Mouse (Mus musculus) forebrain, embryonic 13.5 days (tissue): ENCODE measurements around the gene Slc12a8. TPM values are rescaled to one million over a fixed set of nuclear protein-coding genes. Genes with fewer than 3 reads are reported as not detected.

Source experiments
- ATAC-seq: fragments of 200-750 bp; cut with Nextera tagmentation; 2 replicates; pipeline ENCODE4 v1.8.0; 2017
- H3K27ac ChIP-seq: fragments of 300-500 bp; sonication (generic); 2 replicates; pipeline ENCODE4 v1.5.1; 2015; ENCODE audit warnings: inconsistent platforms, mild to moderate bottlenecking, moderate library complexity
- H3K27me3 ChIP-seq: fragments of 300-500 bp; sonication (generic); 2 replicates; pipeline ENCODE4 v1.6.1; 2015; ENCODE audit warnings: mild to moderate bottlenecking, inconsistent platforms
- H3K36me3 ChIP-seq: fragments of 300-500 bp; sonication (generic); 2 replicates; pipeline ENCODE4 v1.6.1; 2015; ENCODE audit warnings: mild to moderate bottlenecking, inconsistent platforms; ENCODE audit not compliant: poor library complexity, severe bottlenecking
- H3K4me1 ChIP-seq: fragments of 300-500 bp; sonication (generic); 2 replicates; pipeline ENCODE4 v1.6.1; 2015; ENCODE audit warnings: inconsistent platforms
- H3K4me2 ChIP-seq: fragments of 300-500 bp; sonication (generic); 2 replicates; pipeline ENCODE4 v1.6.1; 2015; ENCODE audit warnings: inconsistent platforms, mild to moderate bottlenecking, moderate library complexity
- H3K4me3 ChIP-seq: fragments of 300-500 bp; sonication (generic); 2 replicates; pipeline ENCODE4 v1.5.1; 2015; ENCODE audit warnings: mild to moderate bottlenecking, inconsistent platforms
- H3K9ac ChIP-seq: fragments of 300-500 bp; sonication (generic); 2 replicates; pipeline ENCODE4 v1.6.1; 2015; ENCODE audit warnings: mild to moderate bottlenecking, inconsistent platforms
- H3K9me3 ChIP-seq: fragments of 300-500 bp; sonication (generic); replicated peaks from 2 replicates; pipeline ENCODE4 v1.6.1; 2016; ENCODE audit warnings: inconsistent platforms
- WGBS: fragments of 180-500 bp; shearing (Covaris S2); methylation state at CpG from one replicate; pipeline ENCODE4 v1.1.7; 2015; 5-methylcytosine and 5-hydroxymethylcytosine counted together
- polyA plus RNA-seq: library from polyadenylated mRNA; unstranded; fragments of >200 nt; fragmentation: Nextera tagmentation; extraction: Ambion mirVana; gene quantifications from 2 replicates; pipeline ENCODE4 v1.2.1, GENCODE M21; 2015

Slc12a8 gene
- polyA plus RNA-seq, 1 experiment from 2014 or later: 0.67 TPM

- H3K9me3 ChIP-seq: no peaks in the 10 kb centered on the region
- no peak overlapping the region for H3K9ac ChIP-seq
- peaks cover 9% of the 10 kb centered on the region for H3K4me1 ChIP-seq
- H3K4me2 ChIP-seq: no peak overlapping the region
- ATAC-seq: no peak
- no peak overlapping the region for H3K27ac ChIP-seq
- no peak overlapping the region for H3K4me3 ChIP-seq
- 84% methylated on average over 2 of the region's 2 CpGs for WGBS
- H3K27me3 ChIP-seq: no peaks in the 10 kb centered on the region
- no peaks in the 10 kb centered on the region for H3K36me3 ChIP-seq
These were observed 153.8 kb downstream of the Slc12a8 start for GRCm38 (mm10) chr16:33670933-33671332.

DNA sequence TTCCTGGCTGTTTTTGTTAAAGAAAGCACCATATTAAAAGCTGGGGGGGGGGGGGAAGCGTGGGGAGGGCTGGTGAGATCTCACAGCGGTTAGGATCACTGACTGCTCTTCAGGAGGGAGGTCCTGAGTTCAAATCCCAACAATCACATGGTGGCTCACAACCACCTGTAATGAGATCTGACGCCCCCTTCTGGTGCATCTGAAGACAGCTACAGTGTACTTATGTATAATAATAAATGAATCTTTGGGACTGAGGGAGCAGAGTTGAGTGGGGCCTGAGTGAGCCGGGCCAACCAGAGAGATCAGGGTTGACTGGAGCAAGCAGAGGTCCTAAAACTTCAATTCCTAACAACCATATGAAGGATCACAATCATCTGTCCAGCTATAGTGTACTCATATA is 155.1 kb downstream of the Slc12a8 start:
- no peak overlapping the region for H3K4me2 ChIP-seq
- H3K36me3 ChIP-seq: no peaks in the 10 kb centered on the region
- H3K27me3 ChIP-seq: no peaks in the 10 kb centered on the region
- no peak for ATAC-seq
- WGBS: 90% methylated on average over 4 of the region's 4 CpGs
- no peak overlapping the region for H3K9ac ChIP-seq
- no peak overlapping the region for H3K27ac ChIP-seq
- H3K9me3 ChIP-seq: no peaks in the 10 kb centered on the region
- H3K4me3 ChIP-seq: no peak overlapping the region
- peaks cover 17% of the 10 kb centered on the region for H3K4me1 ChIP-seq

- Histone ChIP-seq H3K4me3 (no peak overlapping the region), H3K4me2 (no peak overlapping the region), H3K36me3 (no peaks in the 10 kb centered on the region), H3K9me3 (no peaks in the 10 kb centered on the region), H3K9ac (no peak overlapping the region), H3K27me3 (no peaks in the 10 kb centered on the region), H3K27ac (no peak overlapping the region), H3K4me1 (peaks cover 17% of the 10 kb centered on the region)
- no peak for ATAC-seq
- WGBS: 84% methylated on average over 4 of the region's 4 CpGs
These were observed 155.5 kb downstream of the Slc12a8 start for GRCm38 (mm10) chr16:33672643-33673042.

- ATAC-seq: peak; percentile 83
- Histone ChIP-seq H3K4me3 (no peak overlapping the region), H3K4me2 (no peak overlapping the region), H3K9me3 (no peaks in the 10 kb centered on the region), H3K36me3 (no peaks in the 10 kb centered on the region), H3K9ac (no peak overlapping the region), H3K27ac (peak overlapping the region; percentile 57), H3K4me1 (peaks cover 17% of the 10 kb centered on the region), H3K27me3 (no peaks in the 10 kb centered on the region)
- 65% methylated on average over 14 of the region's 14 CpGs for WGBS
These were observed 156.5 kb downstream of the Slc12a8 start for GRCm38 (mm10) chr16:33673530-33674109.

- no peaks in the 10 kb centered on the region for H3K27me3 ChIP-seq
- no peaks in the 10 kb centered on the region for H3K36me3 ChIP-seq
- no peak overlapping the region for H3K4me2 ChIP-seq
- no peak overlapping the region for H3K9ac ChIP-seq
- no peaks in the 10 kb centered on the region for H3K9me3 ChIP-seq
- no peak overlapping the region for H3K4me3 ChIP-seq
- H3K27ac ChIP-seq: no peak overlapping the region
- ATAC-seq: no peak
- H3K4me1 ChIP-seq: peaks cover 17% of the 10 kb centered on the region
- WGBS: 89% methylated on average over 10 of the region's 10 CpGs
These were observed 158.2 kb downstream of the Slc12a8 start for GRCm38 (mm10) chr16:33675151-33675847.

DNA sequence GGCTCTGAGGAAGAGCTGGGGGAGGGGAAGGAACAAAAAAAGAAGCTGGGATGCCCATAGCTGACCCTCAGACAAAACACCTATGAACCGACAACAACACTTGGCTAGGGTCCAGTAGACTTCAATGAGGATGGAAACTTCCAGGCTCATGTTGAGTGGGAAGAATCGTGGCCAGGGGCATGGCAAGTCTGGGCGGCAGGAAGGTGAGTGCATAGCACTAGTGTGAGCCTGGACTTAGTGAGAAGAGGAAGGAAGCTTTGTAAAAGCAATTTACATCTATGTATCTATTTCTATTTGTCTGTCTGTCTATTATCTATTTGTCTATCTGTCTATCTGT is 158.7 kb downstream of the Slc12a8 start:
- WGBS: 77% methylated on average over 3 of the region's 3 CpGs
- ATAC-seq: no peak
- Histone ChIP-seq H3K4me3 (no peak overlapping the region), H3K9ac (no peak overlapping the region), H3K27ac (no peak overlapping the region), H3K27me3 (no peaks in the 10 kb centered on the region), H3K36me3 (no peaks in the 10 kb centered on the region), H3K9me3 (no peaks in the 10 kb centered on the region), H3K4me2 (no peak overlapping the region), H3K4me1 (peaks cover 19% of the 10 kb centered on the region)

DNA sequence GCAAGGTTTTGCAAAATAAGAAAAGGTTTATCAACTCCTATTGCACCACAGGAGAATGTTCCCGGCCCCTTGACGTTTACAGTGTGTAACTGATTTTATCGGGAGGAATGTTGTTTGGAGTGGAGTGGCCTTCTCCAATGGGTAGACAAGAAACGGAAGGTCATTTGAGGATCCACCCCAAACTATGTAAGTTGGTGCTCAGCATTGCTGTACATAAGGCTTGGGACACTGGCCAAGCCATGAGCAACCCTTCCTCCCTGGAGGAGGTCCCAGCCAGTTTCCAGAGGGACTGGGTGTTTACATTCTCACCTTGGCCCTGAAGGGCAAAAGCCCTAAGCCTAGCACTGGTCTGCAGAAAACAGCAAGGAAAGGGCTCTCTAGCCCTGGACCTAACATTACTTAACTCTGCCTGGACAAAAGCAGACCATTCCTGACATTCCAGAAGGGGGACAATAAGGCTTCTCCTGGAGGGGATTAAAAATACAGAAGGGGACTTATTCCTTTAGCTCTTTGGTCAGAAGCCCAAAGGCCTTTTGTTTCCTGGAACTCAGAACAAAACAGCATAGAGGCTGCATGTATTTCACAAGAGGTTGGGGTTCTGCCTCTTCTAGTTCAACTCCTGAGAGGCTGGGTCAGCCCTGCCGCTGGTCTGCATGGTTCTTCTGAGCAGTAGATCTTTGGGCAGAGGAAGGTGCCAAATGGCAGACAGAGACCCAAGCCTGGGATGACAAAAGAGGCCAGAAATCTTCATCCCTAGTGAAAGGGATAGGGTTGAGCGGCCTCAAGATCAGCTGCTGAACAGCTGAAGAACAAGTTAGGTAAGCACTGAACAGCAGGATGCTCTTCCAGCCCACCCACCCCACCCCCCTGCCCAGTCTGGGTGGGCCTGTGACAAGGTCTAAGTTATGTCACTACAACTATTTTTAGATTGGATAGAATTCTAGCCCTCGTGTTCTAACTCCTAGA is 159.5 kb downstream of the Slc12a8 start:
- WGBS: 72% methylated on average over 7 of the region's 7 CpGs
- ATAC-seq: no peak
- Histone ChIP-seq H3K9me3 (no peaks in the 10 kb centered on the region), H3K4me2 (no peak overlapping the region), H3K27me3 (no peaks in the 10 kb centered on the region), H3K4me3 (no peak overlapping the region), H3K27ac (no peak overlapping the region), H3K9ac (no peak overlapping the region), H3K36me3 (no peaks in the 10 kb centered on the region), H3K4me1 (peaks cover 22% of the 10 kb centered on the region)

DNA sequence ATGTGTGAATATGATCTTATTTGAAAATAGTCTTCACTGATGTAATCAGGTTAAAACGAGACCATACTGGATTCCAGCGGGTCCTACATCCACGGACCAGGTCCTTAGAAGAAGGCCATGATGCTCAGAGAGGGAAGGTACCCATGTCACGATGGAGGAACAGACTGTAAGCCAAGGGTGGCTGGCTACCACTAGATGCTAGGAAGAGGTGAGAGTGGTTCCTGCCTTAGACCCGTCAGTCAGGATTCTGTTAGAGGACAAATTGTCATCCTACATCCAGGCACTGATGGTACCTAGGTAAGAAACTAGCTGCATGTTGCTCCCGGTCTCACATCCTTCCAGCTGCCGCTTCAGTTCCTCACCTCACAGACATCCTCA is 160.2 kb downstream of the Slc12a8 start:
- Histone ChIP-seq H3K4me3 (no peak overlapping the region), H3K4me2 (no peak overlapping the region), H3K36me3 (no peaks in the 10 kb centered on the region), H3K9ac (no peak overlapping the region), H3K4me1 (peaks cover 22% of the 10 kb centered on the region), H3K9me3 (no peaks in the 10 kb centered on the region), H3K27ac (no peak overlapping the region), H3K27me3 (no peaks in the 10 kb centered on the region)
- WGBS: 96% methylated on average over 7 of the region's 7 CpGs
- ATAC-seq: no peak

DNA sequence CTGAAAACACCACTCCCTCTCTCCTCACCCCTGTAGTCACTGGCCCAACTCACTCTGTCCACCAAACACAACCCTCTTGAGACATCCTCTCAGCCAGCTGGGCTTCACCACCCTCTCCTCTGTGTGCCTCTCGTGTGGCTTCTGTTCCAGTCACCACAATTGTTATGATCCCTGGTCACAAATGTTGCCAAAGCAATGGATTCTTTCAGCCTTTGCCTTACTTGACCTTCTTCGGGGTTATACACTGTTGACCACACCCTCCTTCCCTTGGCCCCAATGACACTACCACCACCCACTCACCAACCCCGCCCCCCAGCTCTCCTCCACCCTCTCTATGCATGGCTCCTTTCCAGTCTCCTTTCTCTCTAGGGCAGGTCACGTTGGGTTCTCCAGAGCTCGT is 160.8 kb downstream of the Slc12a8 start:
- peaks cover 22% of the 10 kb centered on the region for H3K4me1 ChIP-seq
- H3K36me3 ChIP-seq: no peaks in the 10 kb centered on the region
- no peak overlapping the region for H3K4me3 ChIP-seq
- 90% methylated on average over 5 of the region's 5 CpGs for WGBS
- H3K27ac ChIP-seq: no peak overlapping the region
- no peaks in the 10 kb centered on the region for H3K9me3 ChIP-seq
- H3K27me3 ChIP-seq: no peaks in the 10 kb centered on the region
- no peak for ATAC-seq
- no peak overlapping the region for H3K9ac ChIP-seq
- no peak overlapping the region for H3K4me2 ChIP-seq

DNA sequence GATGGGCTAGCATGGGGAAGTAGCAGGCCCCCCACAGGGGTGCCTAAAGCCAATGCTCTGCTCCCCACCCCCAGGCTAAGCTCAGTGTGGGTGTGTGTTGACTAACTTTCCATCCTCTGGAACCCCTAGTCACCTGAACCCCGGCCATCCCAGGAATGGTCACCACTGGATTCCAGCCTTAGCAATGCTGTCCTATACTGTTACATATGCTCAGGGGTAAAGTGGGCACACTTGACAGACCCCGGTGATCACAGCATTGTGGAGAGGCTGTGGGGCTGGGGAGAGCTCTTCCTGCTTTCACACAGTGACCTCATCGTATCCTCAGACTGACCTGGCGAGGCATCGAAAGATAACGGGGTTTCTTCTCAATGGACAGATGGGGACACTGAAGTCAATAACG is 163.1 kb downstream of the Slc12a8 start:
- WGBS: 85% methylated on average over 7 of the region's 7 CpGs
- H3K4me3 ChIP-seq: no peak overlapping the region
- no peaks in the 10 kb centered on the region for H3K9me3 ChIP-seq
- no peak for ATAC-seq
- no peaks in the 10 kb centered on the region for H3K36me3 ChIP-seq
- H3K27ac ChIP-seq: no peak overlapping the region
- H3K4me1 ChIP-seq: peaks cover 21% of the 10 kb centered on the region
- no peak overlapping the region for H3K4me2 ChIP-seq
- no peak overlapping the region for H3K9ac ChIP-seq
- H3K27me3 ChIP-seq: no peaks in the 10 kb centered on the region

DNA sequence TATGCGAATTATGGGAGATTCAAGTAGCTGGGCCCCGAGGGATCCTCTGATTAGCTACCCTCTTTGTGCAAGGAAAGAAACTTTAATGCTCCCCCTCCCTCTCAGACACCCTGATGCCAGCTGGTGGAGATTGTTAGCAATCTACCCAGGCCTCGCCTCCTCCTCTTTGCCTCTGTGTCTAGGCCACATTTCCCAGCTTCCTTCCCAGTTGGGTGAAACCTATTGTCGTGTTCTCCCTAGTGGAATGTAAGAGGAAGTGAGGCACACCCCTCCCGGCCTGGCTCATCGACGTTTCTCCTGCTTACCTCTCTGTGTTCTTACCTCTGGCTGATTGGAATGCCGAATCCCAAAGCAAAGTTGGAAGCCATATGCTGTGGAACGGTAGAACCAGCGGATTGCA is 163.7 kb downstream of the Slc12a8 start:
- Histone ChIP-seq H3K4me1 (peaks cover 26% of the 10 kb centered on the region), H3K9me3 (no peaks in the 10 kb centered on the region), H3K36me3 (no peaks in the 10 kb centered on the region), H3K4me3 (no peak overlapping the region), H3K4me2 (no peak overlapping the region), H3K27ac (no peak overlapping the region), H3K27me3 (no peaks in the 10 kb centered on the region), H3K9ac (no peak overlapping the region)
- 70% methylated on average over 10 of the region's 10 CpGs for WGBS
- ATAC-seq: no peak

GRCm38 (mm10) chr16:33681661-33682060 is 164.5 kb downstream of the Slc12a8 start:
- H3K9me3 ChIP-seq: no peaks in the 10 kb centered on the region
- no peak overlapping the region for H3K9ac ChIP-seq
- peaks cover 31% of the 10 kb centered on the region for H3K4me1 ChIP-seq
- no peak overlapping the region for H3K27ac ChIP-seq
- no peaks in the 10 kb centered on the region for H3K36me3 ChIP-seq
- no peak for ATAC-seq
- H3K4me3 ChIP-seq: no peak overlapping the region
- no peak overlapping the region for H3K4me2 ChIP-seq
- no peaks in the 10 kb centered on the region for H3K27me3 ChIP-seq
